Mouse (Mus musculus): Measurements from ENCODE around the gene Ap2a1. TPM values are rescaled to one million over a fixed set of nuclear protein-coding genes. Genes with fewer than 3 reads are reported as not detected.

Ap2a1 gene
- polyA plus RNA-seq, 1 experiment from 2014 or later, result 128 TPM

DNA sequence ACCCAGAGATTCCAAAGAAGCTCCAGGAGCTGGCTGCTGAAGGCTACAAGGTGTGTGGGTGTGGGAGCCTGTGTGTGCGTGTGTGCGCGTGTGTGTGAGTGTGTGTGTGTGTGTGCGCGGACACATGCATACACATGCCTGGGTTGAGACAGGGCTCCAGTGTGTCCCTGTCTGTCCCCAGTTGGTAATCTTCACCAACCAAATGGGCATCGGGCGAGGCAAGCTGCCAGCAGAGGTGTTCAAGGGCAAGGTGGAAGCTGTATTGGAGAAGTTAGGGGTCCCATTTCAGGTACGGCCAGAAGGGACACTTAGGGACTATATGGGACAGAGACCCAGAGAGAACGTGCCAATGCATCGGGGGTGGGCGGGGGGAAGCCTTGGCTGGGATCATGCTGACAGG, 69.4 kb downstream of the Ap2a1 start:
- Histone ChIP-seq H3K9me3 (ENCODE audit: control insufficient read depth, low read length) (no peaks in the 10 kb centered on the region), H3K27me3 (replicated peaks; ENCODE audit: control insufficient read depth, insufficient read depth, low read length) (no peaks in the 10 kb centered on the region), H3K4me3 (ENCODE audit: low read length) (no peak overlapping the region), H3K27ac (ENCODE audit: low read depth, low read length) (no peak overlapping the region), H3K4me2 (ENCODE audit: low read length) (no peak overlapping the region), H3K4me1 (ENCODE audit: control insufficient read depth, insufficient read depth, low read depth, low read length) (peaks cover 25% of the 10 kb centered on the region), H3K36me3 (ENCODE audit: control insufficient read depth, insufficient read depth, low read length) (peaks cover 33% of the 10 kb centered on the region), H3K9ac (ENCODE audit: low read depth, low read length) (no peak overlapping the region)
- no peak for ATAC-seq
- 92% methylated on average over 11 of the region's 11 CpGs for WGBS

- no peaks in the 10 kb centered on the region for H3K27me3 ChIP-seq (replicated peaks; ENCODE audit: control insufficient read depth, insufficient read depth, low read length)
- H3K27ac ChIP-seq (ENCODE audit: low read depth, low read length), result peak overlapping the region; percentile 96
- peak overlapping the region; percentile 80 for H3K4me3 ChIP-seq (ENCODE audit: low read length)
- 30% methylated on average over 8 of the region's 8 CpGs for WGBS
- H3K9me3 ChIP-seq (ENCODE audit: control insufficient read depth, low read length), result no peaks in the 10 kb centered on the region
- peak overlapping the region; percentile 90 for H3K4me2 ChIP-seq (ENCODE audit: low read length)
- peak overlapping the region; percentile 86 for H3K9ac ChIP-seq (ENCODE audit: low read depth, low read length)
- peaks cover 13% of the 10 kb centered on the region for H3K36me3 ChIP-seq (ENCODE audit: control insufficient read depth, insufficient read depth, low read length)
- H3K4me1 ChIP-seq (ENCODE audit: control insufficient read depth, insufficient read depth, low read depth, low read length), result peaks cover 31% of the 10 kb centered on the region
- no peak for ATAC-seq
Measured at GRCm38 (mm10) chr7:44857905-44858304, 71.4 kb downstream of the Ap2a1 start.

GRCm38 (mm10) chr7:44857042-44857552, 72.2 kb downstream of the Ap2a1 start, which contains the start of gene Pnkp:
Gene Pnkp (plus strand): TSS chr7:44857139.
- peak within 1 kb of the TSS; percentile 90 for H3K4me2 ChIP-seq (ENCODE audit: low read length)

DNA sequence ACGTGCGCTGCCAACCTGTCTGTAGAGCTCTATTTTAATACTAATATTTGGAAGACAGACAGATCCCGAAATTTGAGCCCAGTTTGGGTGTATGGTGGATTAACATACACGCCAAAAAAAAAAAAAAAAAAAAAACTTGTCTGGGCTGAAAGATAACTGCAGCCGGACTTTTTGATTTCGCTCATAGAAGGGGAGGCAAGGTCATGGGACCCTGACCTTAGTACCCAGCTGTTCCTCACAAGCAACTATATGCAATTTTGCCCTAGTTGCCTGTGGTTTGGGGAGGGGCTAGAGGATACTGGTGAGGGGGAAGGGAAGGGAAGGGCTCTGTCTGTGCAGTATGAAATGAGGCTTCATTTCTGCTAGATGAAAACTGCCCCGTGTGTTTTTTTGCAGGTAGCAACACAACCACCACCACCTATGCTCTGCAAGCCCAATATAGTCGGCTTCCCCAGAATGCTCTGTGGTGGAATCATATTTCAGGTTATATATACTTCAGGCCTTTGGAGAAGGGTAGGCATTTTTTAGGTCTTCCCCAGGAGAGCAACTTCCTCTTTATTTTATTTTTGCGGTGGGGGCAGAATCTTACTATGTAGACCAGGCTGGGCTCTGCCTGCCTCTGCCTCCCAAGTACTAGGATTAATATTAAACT, 72.9 kb downstream of the Ap2a1 start:
- H3K27me3 ChIP-seq (replicated peaks; ENCODE audit: control insufficient read depth, insufficient read depth, low read length), result no peaks in the 10 kb centered on the region
- H3K4me3 ChIP-seq (ENCODE audit: low read length), result peak overlapping the region; percentile 80
- H3K27ac ChIP-seq (ENCODE audit: low read depth, low read length), result peak overlapping the region; percentile 96
- peak overlapping the region; percentile 90 for H3K4me2 ChIP-seq (ENCODE audit: low read length)
- WGBS, result 72% methylated on average over 9 of the region's 9 CpGs
- no peak overlapping the region; the same call in 1 of the 2 replicates for H3K9ac ChIP-seq (ENCODE audit: low read depth, low read length)
- no peak for ATAC-seq
- H3K9me3 ChIP-seq (ENCODE audit: control insufficient read depth, low read length), result no peaks in the 10 kb centered on the region
- peaks cover under 1% of the 10 kb centered on the region; the same call in 1 of the 2 replicates for H3K36me3 ChIP-seq (ENCODE audit: control insufficient read depth, insufficient read depth, low read length)
- H3K4me1 ChIP-seq (ENCODE audit: control insufficient read depth, insufficient read depth, low read depth, low read length), result peaks cover 31% of the 10 kb centered on the region

More at GRCm38 (mm10) chr7:44857042-44857552, 72.2 kb downstream of the Ap2a1 start, which contains the start of gene Pnkp:
- H3K4me3 ChIP-seq (ENCODE audit: low read length), result peak within 1 kb of the TSS; percentile 80
- peak within 1 kb of the TSS; percentile 96 for H3K27ac ChIP-seq (ENCODE audit: low read depth, low read length)
- under 1% methylated on average over 32 of the region's 32 CpGs for WGBS
- peak within 1 kb of the TSS; percentile 86 for H3K9ac ChIP-seq (ENCODE audit: low read depth, low read length)
- H3K9me3 ChIP-seq (ENCODE audit: control insufficient read depth, low read length), result no peaks in the 10 kb centered on the region
- peak; percentile 73 for ATAC-seq
- no peaks in the 10 kb centered on the region for H3K27me3 ChIP-seq (replicated peaks; ENCODE audit: control insufficient read depth, insufficient read depth, low read length)
- H3K36me3 ChIP-seq (ENCODE audit: control insufficient read depth, insufficient read depth, low read length), result peaks cover 5% of the 10 kb centered on the region; the same call in 1 of the 2 replicates
- peaks cover 31% of the 10 kb centered on the region for H3K4me1 ChIP-seq (ENCODE audit: control insufficient read depth, insufficient read depth, low read depth, low read length)

DNA sequence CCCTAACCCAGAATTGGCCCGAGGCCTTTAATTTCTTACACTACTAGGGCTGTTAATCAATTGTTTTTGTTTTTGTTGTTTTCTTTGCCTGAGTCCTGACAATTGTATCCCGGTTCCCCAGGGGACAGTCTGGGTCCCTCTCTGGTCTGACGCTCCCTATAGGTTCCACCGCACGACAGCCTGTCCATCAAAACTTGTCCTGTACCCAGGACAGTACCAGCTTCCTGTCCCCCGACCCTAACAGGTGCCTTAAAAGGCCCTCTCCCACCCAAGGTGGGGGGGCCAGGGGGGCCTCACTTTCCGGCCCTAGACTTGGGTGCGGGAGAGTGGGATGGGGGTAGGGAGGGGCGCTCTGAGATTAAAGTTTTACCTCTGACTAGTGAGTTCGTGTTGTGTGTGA, 74.3 kb downstream of the Ap2a1 start:
- no peak for ATAC-seq
- Histone ChIP-seq H3K36me3 (ENCODE audit: control insufficient read depth, insufficient read depth, low read length) (no peaks in the 10 kb centered on the region), H3K27me3 (replicated peaks; ENCODE audit: control insufficient read depth, insufficient read depth, low read length) (no peaks in the 10 kb centered on the region), H3K9ac (ENCODE audit: low read depth, low read length) (peak overlapping the region; percentile 64), H3K9me3 (ENCODE audit: control insufficient read depth, low read length) (no peaks in the 10 kb centered on the region), H3K4me1 (ENCODE audit: control insufficient read depth, insufficient read depth, low read depth, low read length) (peaks cover 34% of the 10 kb centered on the region), H3K27ac (ENCODE audit: low read depth, low read length) (peak overlapping the region; percentile 87), H3K4me3 (ENCODE audit: low read length) (peak overlapping the region; percentile 40), H3K4me2 (ENCODE audit: low read length) (peak overlapping the region; percentile 72)
- WGBS, result 34% methylated on average over 10 of the region's 10 CpGs

GRCm38 (mm10) chr7:44854356-44855031, 74.8 kb downstream of the Ap2a1 start:
- H3K27ac ChIP-seq (ENCODE audit: low read depth, low read length), result peak overlapping the region; percentile 87
- no peaks in the 10 kb centered on the region for H3K9me3 ChIP-seq (ENCODE audit: control insufficient read depth, low read length)
- peaks cover 34% of the 10 kb centered on the region for H3K4me1 ChIP-seq (ENCODE audit: control insufficient read depth, insufficient read depth, low read depth, low read length)
- peak overlapping the region; percentile 40 for H3K4me3 ChIP-seq (ENCODE audit: low read length)
- H3K36me3 ChIP-seq (ENCODE audit: control insufficient read depth, insufficient read depth, low read length), result no peaks in the 10 kb centered on the region
- 2% methylated on average over 45 of the region's 45 CpGs for WGBS
- no peaks in the 10 kb centered on the region for H3K27me3 ChIP-seq (replicated peaks; ENCODE audit: control insufficient read depth, insufficient read depth, low read length)
- peak overlapping the region; percentile 64 for H3K9ac ChIP-seq (ENCODE audit: low read depth, low read length)
- 0 out of 2 replicates have a peak, but pooled peaks have one; percentile 1 for ATAC-seq
- peak overlapping the region; percentile 72 for H3K4me2 ChIP-seq (ENCODE audit: low read length)

DNA sequence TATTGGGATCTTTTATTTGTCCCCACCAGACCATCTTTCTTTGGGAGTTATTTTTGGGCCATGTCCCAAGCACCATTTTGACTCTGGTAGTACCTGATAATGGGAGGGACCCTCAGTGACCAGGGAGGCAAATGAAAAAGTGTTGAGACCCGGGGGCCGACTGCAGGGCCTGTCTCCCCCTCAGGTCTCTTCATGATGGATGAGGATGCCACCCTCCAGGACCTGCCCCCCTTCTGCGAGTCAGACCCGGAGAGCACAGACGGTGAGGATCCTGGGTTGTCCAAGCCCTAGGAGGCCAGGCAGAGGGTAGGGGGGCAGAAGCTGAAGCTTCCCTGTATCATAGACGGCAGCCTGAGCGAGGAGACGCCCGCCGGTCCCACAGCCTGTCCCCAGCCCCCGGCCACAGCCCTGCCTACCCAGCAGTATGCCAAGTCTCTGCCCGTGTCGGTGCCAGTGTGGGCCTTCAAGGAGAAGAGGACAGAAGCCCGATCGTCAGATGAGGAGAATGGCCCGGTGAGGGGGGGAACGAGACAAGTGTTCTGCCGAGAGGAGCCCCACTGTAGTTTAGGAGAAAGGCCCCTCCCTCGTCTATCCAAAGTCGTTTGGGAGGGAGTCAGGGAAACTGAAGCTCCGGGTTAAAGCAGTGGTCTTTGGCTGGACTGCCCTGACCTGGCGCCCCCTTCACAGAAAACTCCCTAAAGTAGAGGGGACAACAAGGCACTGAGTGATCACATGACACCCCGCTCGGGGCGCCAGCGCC, 75.5 kb downstream of the Ap2a1 start:
- 22% methylated on average over 26 of the region's 26 CpGs for WGBS
- Histone ChIP-seq H3K4me1 (ENCODE audit: control insufficient read depth, insufficient read depth, low read depth, low read length) (peaks cover 34% of the 10 kb centered on the region), H3K27ac (ENCODE audit: low read depth, low read length) (peak overlapping the region; percentile 87), H3K27me3 (replicated peaks; ENCODE audit: control insufficient read depth, insufficient read depth, low read length) (no peaks in the 10 kb centered on the region), H3K9ac (ENCODE audit: low read depth, low read length) (peak overlapping the region; percentile 64), H3K4me3 (ENCODE audit: low read length) (peak overlapping the region; percentile 40), H3K36me3 (ENCODE audit: control insufficient read depth, insufficient read depth, low read length) (no peaks in the 10 kb centered on the region), H3K9me3 (ENCODE audit: control insufficient read depth, low read length) (no peaks in the 10 kb centered on the region), H3K4me2 (ENCODE audit: low read length) (peak overlapping the region; percentile 72)
- no peak for ATAC-seq

DNA sequence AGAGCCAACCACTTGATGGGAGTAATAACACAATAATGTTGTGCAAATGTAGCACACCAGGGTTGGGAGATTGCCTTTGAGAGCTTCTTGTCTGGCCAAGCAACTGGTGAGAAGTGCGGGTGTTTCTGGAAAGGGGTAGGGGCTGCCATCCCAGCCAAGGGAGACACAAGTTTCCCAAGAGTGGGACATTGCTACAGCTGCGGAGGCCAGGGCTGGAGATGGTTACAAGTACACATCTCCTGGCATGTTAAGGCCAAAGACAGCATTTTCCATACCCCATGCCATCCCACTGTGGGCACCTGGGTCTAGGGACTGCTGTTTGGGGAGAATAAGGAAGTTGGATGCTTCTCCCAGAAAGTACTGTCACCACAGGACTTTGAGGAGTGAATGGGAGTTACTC, 76.2 kb downstream of the Ap2a1 start:
- no peak for ATAC-seq
- Histone ChIP-seq H3K4me2 (ENCODE audit: low read length) (no peak overlapping the region), H3K27ac (ENCODE audit: low read depth, low read length) (no peak overlapping the region), H3K4me3 (ENCODE audit: low read length) (no peak overlapping the region), H3K9me3 (ENCODE audit: control insufficient read depth, low read length) (no peaks in the 10 kb centered on the region), H3K9ac (ENCODE audit: low read depth, low read length) (peak overlapping the region; percentile 33), H3K27me3 (replicated peaks; ENCODE audit: control insufficient read depth, insufficient read depth, low read length) (no peaks in the 10 kb centered on the region), H3K4me1 (ENCODE audit: control insufficient read depth, insufficient read depth, low read depth, low read length) (peaks cover 30% of the 10 kb centered on the region), H3K36me3 (ENCODE audit: control insufficient read depth, insufficient read depth, low read length) (no peaks in the 10 kb centered on the region)
- WGBS, result 91% methylated on average over 2 of the region's 2 CpGs
